Mouse (Mus musculus) E14TG2a.4 (cell line): ENCODE results near the gene Cd200r1.

Source experiments
- CTCF ChIP-seq: conservative IDR thresholded peaks from 2 replicates; pipeline ENCODE4 v1.5.1; 2014; ENCODE audit warnings: low read length
- NANOG ChIP-seq: IDR thresholded peaks from 2 replicates; pipeline ENCODE4 v1.6.1; 2014; ENCODE audit warnings: borderline replicate concordance, low read length, mixed read lengths
- POU5F1 ChIP-seq: IDR thresholded peaks from 2 replicates; pipeline ENCODE4 v1.6.1; 2014; ENCODE audit warnings: low read length, borderline replicate concordance

DNA sequence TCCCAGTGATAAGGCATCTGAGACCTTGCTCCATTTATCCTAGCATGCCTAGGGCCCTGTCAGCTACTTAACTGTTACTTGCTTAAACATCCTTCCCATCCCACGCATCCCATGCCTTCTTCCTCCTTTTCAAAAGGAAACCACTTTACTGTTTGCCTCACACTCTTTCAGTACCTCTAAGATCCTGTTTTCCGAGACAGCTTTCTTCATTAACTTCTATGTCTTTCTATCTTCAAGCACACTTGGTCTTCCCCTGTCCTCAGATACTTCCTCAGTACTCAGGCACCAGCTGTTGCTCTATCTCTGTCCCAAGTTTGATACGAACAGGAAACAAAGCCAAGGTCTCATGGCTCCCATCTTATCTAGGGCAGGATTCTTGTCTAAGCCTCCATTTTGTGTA, 8.1 kb downstream of the Cd200r1 start:
- TF ChIP-seq CTCF (no peak), POU5F1 (no peak), NANOG (no peak)
